Mouse (Mus musculus) ES-Bruce4 (cell line): Measurements from ENCODE around the gene 2310039H08Rik.

Experiments
- CTCF ChIP-seq: IDR thresholded peaks from one replicate; pipeline ENCODE4 v1.8.1; 2011; ENCODE audit warnings: low read depth, low read length
- EP300 ChIP-seq: IDR thresholded peaks from 2 replicates; pipeline ENCODE4 v1.6.1; 2011; ENCODE audit warnings: low read depth, low read length; ENCODE audit not compliant: insufficient read depth
- POLR2A ChIP-seq: IDR thresholded peaks from one replicate; pipeline ENCODE4 v1.8.1; 2011; ENCODE audit warnings: low read length; ENCODE audit not compliant: insufficient read depth

GRCm38 (mm10) chr17:46724477-46725084 is 47.9 kb upstream of the 2310039H08Rik start:
- TF ChIP-seq CTCF (no peak), POLR2A (no peak), EP300 (no peak)
